Mouse (Mus musculus): ENCODE measurements at regions not wholly inside any gene's neighbourhood (a gene's known extent, or its start where the extent isn't known, plus 50 kb on each side); places are given as distances from the start of the nearest gene placed in this dataset.

- in situ Hi-C loops (cut with MboI, MseI), result no loop called here
Measured at GRCm38 (mm10) chr12:63393411-63393810, 1081.1 kb downstream of the Fscb start.

DNA sequence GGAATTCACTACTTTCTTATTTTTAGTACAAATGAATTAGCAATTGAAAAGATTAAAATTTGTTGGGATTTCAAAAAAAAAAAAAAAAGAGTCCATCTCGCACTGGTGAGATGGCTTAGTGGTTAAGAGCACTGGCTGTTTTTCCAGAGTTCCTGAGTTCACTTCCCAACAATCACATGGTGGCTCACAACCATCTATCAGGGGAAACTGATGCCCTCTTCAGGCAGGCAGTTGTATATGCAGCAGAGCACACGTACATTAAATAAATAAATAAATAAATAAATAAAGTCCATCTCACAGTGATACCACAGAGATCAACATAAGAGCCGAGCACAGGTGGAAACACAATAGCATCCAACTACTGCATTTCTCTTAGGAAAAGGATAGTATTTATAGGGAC is 1093.8 kb downstream of the Fscb start:
- in situ Hi-C loops (cut with MboI, MseI), result loop anchor here (10.0 kb wide), 1 partner anchor 1226 kb away; no protein-coding TSS in a partner anchor

- in situ Hi-C loops (cut with MboI, MseI), result no loop called here
Measured at GRCm38 (mm10) chr12:63369259-63369822, 1105.1 kb downstream of the Fscb start.
